Mouse (Mus musculus) ES-E14 (cell line): ENCODE measurements around the gene Ank2. TPM values are rescaled to one million over a fixed set of nuclear protein-coding genes. Genes with fewer than 3 reads are reported as not detected.

ENCODE experiments used
- DNase-seq: peaks from one replicate; pipeline ENCODE4 v3.0.0-alpha.2; 2013; ENCODE audit warnings: low read depth, low spot score
- H3K27ac ChIP-seq: 2 replicates; pipeline ENCODE4 v1.5.1; 2012; ENCODE audit warnings: low read depth, mild to moderate bottlenecking, low read length, moderate library complexity, mixed read lengths; ENCODE audit not compliant: poor library complexity, insufficient read depth, severe bottlenecking
- H3K36me3 ChIP-seq: 2 replicates; pipeline ENCODE4 v1.6.1; 2012; ENCODE audit warnings: mild to moderate bottlenecking, low read length, moderate library complexity, mixed read lengths; ENCODE audit not compliant: control insufficient read depth, poor library complexity, insufficient read depth, severe bottlenecking
- H3K4me1 ChIP-seq, 2 experiments: fragments of 150-350 bp in 1 of 2; sonication (generic) in 1 of 2; 2 replicates each; pipeline ENCODE4 v1.6.1; 2012; ENCODE audit warnings: low read length in 2 of 2, mild to moderate bottlenecking in 1 of 2, mixed read lengths in 1 of 2; ENCODE audit not compliant: control insufficient read depth in 2 of 2, insufficient read depth in 2 of 2, poor library complexity in 1 of 2
- H3K4me3 ChIP-seq, 2 experiments: fragments of 150-350 bp in 1 of 2; sonication (generic) in 1 of 2; 2 replicates each; pipeline ENCODE4 v1.5.1; 2012; ENCODE audit warnings: low read length in 2 of 2, low read depth in 1 of 2, mild to moderate bottlenecking in 1 of 2, mixed read lengths in 1 of 2; ENCODE audit not compliant: insufficient read depth in 1 of 2, poor library complexity in 1 of 2, severe bottlenecking in 1 of 2
- H3K9ac ChIP-seq: 2 replicates; pipeline ENCODE4 v1.6.1; 2012; ENCODE audit warnings: low read depth, mild to moderate bottlenecking, low read length, mixed read lengths; ENCODE audit not compliant: poor library complexity, insufficient read depth, severe bottlenecking
- H3K9me3 ChIP-seq: fragments of 150-350 bp; sonication (generic); 2 replicates; pipeline ENCODE4 v1.6.1; 2012; ENCODE audit warnings: low read depth, mild to moderate bottlenecking, low read length; ENCODE audit not compliant: control insufficient read depth, insufficient read depth
- CHD2 ChIP-seq: IDR thresholded peaks from 2 replicates; pipeline ENCODE4 v1.6.1; 2014; ENCODE audit warnings: mild to moderate bottlenecking, low read depth, low read length, inconsistent platforms
- HCFC1 ChIP-seq: IDR thresholded peaks from 2 replicates; pipeline ENCODE4 v1.6.1; 2012; ENCODE audit warnings: low read length, inconsistent platforms, borderline replicate concordance; ENCODE audit not compliant: insufficient read depth
- MAFK ChIP-seq: IDR thresholded peaks from 2 replicates; pipeline ENCODE4 v1.6.1; 2014; ENCODE audit warnings: mild to moderate bottlenecking, low read depth, low read length, inconsistent platforms; ENCODE audit not compliant: insufficient read depth
- ZC3H11A ChIP-seq: IDR thresholded peaks from 2 replicates; pipeline ENCODE4 v1.6.1; 2012; ENCODE audit warnings: low read depth, mild to moderate bottlenecking, inconsistent platforms, low read length, borderline replicate concordance
- ZNF384 ChIP-seq: IDR thresholded peaks from 2 replicates; pipeline ENCODE4 v1.6.1; 2012; ENCODE audit warnings: low read depth, low read length, inconsistent platforms
- in situ Hi-C, 2 experiments: fragments of 600-800 bp; cut with MboI; formaldehyde crosslinking; loops; one replicate each; pipeline ENCODE4 v1.15.1; 2025; ENCODE audit warnings: low sequenced_read_pairs in 2 of 2, inconsistent platforms in 1 of 2; ENCODE audit not compliant: unreplicated experiment in 2 of 2
- total RNA-seq: library from RNA; depleted of rRNA; stranded (reverse); fragments of 300-350 nt; gene quantifications from 2 replicates; pipeline ENCODE4 v1.2.3, GENCODE M21; 2012

Ank2 gene
- total RNA-seq, 1 experiment: 15.2 TPM

GRCm38 (mm10) chr3:127345860-127346459, 153.2 kb downstream of the Ank2 start:
- in situ Hi-C loops: no loop called here
- no peak for DNase-seq
- Histone ChIP-seq H3K27ac (no peak overlapping the region), H3K36me3 (no peaks in the 10 kb centered on the region), H3K4me1 (no peaks in the 10 kb centered on the region), H3K9me3 (no peaks in the 10 kb centered on the region), H3K9ac (no peak overlapping the region), H3K4me3 (no peak overlapping the region)
- TF ChIP-seq MAFK (no peak), ZNF384 (no peak), HCFC1 (no peak), ZC3H11A (no peak), CHD2 (no peak)

- H3K27ac ChIP-seq: no peak overlapping the region
- H3K36me3 ChIP-seq: no peaks in the 10 kb centered on the region
- no peaks in the 10 kb centered on the region for H3K9me3 ChIP-seq
- TF ChIP-seq CHD2 (no peak), ZNF384 (no peak), MAFK (no peak), ZC3H11A (no peak), HCFC1 (no peak)
- H3K9ac ChIP-seq: no peak overlapping the region
- DNase-seq: no peak
- no peak overlapping the region for H3K4me3 ChIP-seq
- H3K4me1 ChIP-seq: no peaks in the 10 kb centered on the region
- in situ Hi-C loops: no loop called here
Measured at GRCm38 (mm10) chr3:127341300-127341699, 157.8 kb downstream of the Ank2 start.

GRCm38 (mm10) chr3:127334876-127335275, 164.3 kb downstream of the Ank2 start:
- in situ Hi-C loops: no loop called here
- no peaks in the 10 kb centered on the region for H3K4me1 ChIP-seq
- H3K9me3 ChIP-seq: no peaks in the 10 kb centered on the region
- DNase-seq: no peak
- no peak overlapping the region for H3K27ac ChIP-seq
- TF ChIP-seq ZC3H11A: no peak
- no peak for TF ChIP-seq CHD2
- no peak for TF ChIP-seq HCFC1
- no peak for TF ChIP-seq MAFK
- TF ChIP-seq ZNF384: no peak
- H3K4me3 ChIP-seq: no peak overlapping the region
- H3K36me3 ChIP-seq: no peaks in the 10 kb centered on the region
- no peak overlapping the region for H3K9ac ChIP-seq

GRCm38 (mm10) chr3:127331562-127331961, 167.6 kb downstream of the Ank2 start:
- no peak for DNase-seq
- no peak overlapping the region for H3K27ac ChIP-seq
- H3K4me1 ChIP-seq: no peaks in the 10 kb centered on the region
- H3K9ac ChIP-seq: no peak overlapping the region
- in situ Hi-C loops: no loop called here
- TF ChIP-seq ZC3H11A (no peak), CHD2 (no peak)
- no peaks in the 10 kb centered on the region for H3K36me3 ChIP-seq
- no peak overlapping the region for H3K4me3 ChIP-seq
- H3K9me3 ChIP-seq: no peaks in the 10 kb centered on the region

GRCm38 (mm10) chr3:127326355-127326754, 172.8 kb downstream of the Ank2 start:
- no peaks in the 10 kb centered on the region for H3K4me1 ChIP-seq
- H3K27ac ChIP-seq: no peak overlapping the region
- no peak overlapping the region for H3K9ac ChIP-seq
- in situ Hi-C loops: loop anchor here in 1 of 2 experiments (10.0 kb wide), 1 partner anchor 108 kb away; no protein-coding TSS in a partner anchor
- no peaks in the 10 kb centered on the region for H3K36me3 ChIP-seq
- TF ChIP-seq ZC3H11A: no peak
- TF ChIP-seq MAFK: no peak
- TF ChIP-seq CHD2: no peak
- TF ChIP-seq HCFC1: no peak
- TF ChIP-seq ZNF384: no peak
- no peak overlapping the region for H3K4me3 ChIP-seq
- no peak for DNase-seq
- no peaks in the 10 kb centered on the region for H3K9me3 ChIP-seq
